Mouse (Mus musculus) thymus, adult 18-20 months (tissue): Measurements from ENCODE around the gene Nos1ap.

Experiments
- DNase-seq, 2 experiments: peaks; one replicate each; pipeline ENCODE4 v3.0.0; 2022; ENCODE audit warnings: mixed read lengths in 2 of 2

Gene Nos1ap

GRCm38 (mm10) chr1:170589219-170590040 is at the start of gene Nos1ap:
Gene Nos1ap (minus strand): TSS chr1:170589861.
- DNase-seq = peak; percentile 26 to 40

DNA sequence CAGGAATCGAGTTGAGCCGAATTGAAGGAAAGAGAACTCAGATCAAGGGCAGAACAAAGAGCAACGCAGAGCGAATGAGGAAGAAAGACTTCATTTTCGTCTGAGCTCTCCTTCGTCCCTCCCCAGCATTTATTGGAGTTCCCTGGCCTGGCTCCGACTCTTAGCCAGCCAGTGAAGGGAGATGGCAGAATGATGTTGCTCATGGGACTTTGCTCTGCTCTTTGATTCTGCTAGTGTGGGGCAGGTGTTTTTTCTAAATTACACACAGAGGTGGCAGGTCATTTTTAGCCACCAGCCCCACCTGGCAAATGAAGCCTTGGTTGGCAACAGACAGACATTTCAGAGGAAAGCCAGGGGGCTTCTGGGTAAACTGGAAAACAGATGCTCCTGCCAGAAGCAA is 49.3 kb upstream of the Nos1ap start:
- no peak for DNase-seq

- DNase-seq = no peak
Observed at GRCm38 (mm10) chr1:170632856-170633255, 43.2 kb upstream of the Nos1ap start.

- peak; percentile 13 to 33 for DNase-seq
Observed at GRCm38 (mm10) chr1:170632385-170632784, 42.7 kb upstream of the Nos1ap start.

DNA sequence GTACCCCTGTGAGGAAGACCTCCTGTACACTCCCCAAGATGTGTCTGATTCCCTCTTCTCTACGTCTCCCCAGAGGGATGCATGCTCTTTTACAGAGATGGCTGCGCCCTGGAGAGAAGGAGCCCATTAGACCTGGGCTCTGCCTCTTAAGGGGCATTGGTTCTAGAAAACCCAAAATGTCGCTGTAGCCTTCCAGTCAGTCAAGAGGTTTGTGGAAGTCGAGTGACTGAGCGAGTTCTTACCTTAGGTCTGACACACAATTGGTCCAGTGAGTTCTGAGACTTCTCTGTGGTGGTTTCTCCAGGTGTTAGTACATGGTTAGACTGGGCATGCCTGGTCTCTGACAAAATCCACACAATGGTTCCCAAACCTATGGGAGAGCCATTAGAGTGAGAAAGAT is 41.9 kb upstream of the Nos1ap start:
- no peak for DNase-seq

DNA sequence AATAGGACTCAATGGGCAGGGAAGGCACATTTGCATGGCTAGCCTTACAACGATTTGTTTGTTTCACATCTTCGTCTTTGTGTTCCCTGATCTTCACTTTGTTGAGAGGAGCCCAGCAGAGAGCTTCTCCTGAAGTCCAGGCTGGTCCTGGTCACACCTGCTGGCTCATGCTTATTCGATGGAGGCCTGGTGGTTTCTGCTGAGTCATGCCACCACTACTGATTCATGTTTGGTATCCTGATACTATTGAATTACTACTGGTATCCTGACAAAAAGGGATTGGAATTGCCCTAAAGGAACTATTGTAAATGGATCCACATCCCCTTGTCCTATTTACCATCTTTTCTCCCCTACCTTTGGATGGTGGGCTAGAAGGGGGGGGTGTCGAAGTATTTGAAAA is 40.8 kb upstream of the Nos1ap start:
- DNase-seq = no peak

- no peak for DNase-seq
Observed at GRCm38 (mm10) chr1:170623432-170623831, 33.8 kb upstream of the Nos1ap start.

- DNase-seq = no peak
Observed at GRCm38 (mm10) chr1:170622934-170623333, 33.3 kb upstream of the Nos1ap start.

DNA sequence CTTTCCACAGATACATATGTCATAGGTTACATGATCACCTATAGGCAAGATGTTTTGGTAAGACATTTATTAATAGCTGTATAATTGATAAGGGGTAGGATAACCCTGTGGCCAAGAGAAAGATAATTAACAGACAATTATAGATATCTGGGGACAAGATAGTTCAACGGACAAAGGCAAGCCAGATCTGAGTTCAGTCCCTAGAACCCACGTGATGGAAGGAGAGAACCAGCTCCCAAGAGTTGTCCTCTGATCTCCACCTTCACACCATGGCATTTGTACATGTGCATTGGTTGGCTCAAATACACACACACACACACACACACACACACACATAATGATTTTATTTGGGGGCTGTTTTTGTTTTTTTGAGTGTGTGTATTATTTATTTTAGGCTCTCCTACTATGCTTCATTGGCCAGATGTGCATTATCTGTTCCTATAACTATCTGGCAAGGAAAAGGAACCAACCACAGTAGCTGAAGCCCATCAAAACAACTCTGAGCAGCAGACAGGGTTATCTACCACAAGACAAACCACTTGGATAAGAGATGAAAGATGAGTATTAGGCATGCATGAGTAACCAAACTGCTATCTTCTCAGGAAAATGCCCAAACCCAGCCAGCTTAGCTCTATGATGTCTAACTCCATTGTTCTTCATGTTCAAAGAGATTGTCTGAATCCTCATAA is 30.2 kb upstream of the Nos1ap start:
- DNase-seq = no peak

DNA sequence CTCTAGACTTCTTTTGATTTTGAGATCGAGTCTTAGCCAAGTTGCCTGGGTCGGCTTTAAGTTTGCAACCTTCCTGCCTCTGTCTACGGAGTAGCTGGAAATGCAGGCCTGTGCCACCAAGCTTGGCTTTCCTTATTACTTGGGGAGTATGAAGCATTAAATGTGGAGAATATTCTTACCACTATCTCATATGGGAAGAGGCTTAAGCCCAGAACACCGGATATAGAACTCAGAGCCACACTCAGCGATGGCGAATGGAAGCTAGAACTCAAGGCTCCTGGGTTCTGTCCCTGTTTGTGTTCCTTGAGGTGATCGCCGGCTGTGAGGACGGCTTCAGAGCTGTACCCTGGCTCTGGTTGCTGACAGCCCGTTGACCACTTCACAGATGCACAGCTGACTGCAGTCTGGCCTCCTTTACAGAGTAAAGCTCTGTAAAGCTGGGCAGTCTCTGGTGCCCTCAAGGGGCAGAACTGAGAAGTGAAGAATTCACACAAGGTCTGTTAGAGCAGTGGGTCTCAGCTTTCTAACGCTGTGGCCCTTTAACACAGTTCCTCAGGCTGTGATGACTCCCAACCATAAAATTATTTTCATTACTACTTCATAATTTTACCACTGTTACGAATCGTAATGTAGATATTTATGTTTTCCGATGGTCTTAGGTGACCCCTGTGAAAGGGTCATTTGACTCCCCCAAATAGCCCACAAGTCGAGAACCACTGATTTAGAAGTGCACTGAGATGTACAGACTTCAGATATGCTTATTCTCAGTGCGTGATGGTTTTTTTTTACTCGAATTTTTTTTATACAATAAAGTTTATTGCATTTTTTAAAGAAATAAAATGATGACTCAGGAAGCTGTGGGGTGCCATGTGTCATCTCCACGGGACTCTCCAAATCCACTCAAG is 23.6 kb upstream of the Nos1ap start:
- no peak for DNase-seq

GRCm38 (mm10) chr1:170611631-170612030 is 22.0 kb upstream of the Nos1ap start:
- DNase-seq = no peak

DNA sequence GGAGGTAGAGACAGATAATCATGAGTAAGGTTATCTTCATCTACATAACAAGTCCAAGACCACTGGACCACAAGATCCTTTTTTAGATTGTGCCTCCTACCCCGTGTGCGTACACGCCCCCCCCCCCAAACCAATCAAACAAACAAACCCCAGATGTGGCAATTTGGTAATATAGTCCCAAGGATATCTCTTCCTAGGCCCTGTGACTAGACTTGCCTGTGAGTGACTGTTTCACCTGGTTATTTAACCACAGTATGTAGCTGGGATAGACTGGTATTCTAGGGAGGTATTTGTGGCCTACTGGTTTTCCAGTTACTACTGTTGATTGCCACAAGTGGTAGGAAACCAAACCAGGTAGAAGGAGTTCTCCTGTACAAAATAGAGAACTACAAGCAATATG is 21.0 kb upstream of the Nos1ap start:
- no peak for DNase-seq

- no peak for DNase-seq
Observed at GRCm38 (mm10) chr1:170610289-170610688, 20.6 kb upstream of the Nos1ap start.

- no peak for DNase-seq
Observed at GRCm38 (mm10) chr1:170609872-170610271, 20.2 kb upstream of the Nos1ap start.

GRCm38 (mm10) chr1:170608461-170609071 is 18.9 kb upstream of the Nos1ap start:
- no peak for DNase-seq

GRCm38 (mm10) chr1:170607231-170607917 is 17.7 kb upstream of the Nos1ap start:
- no peak for DNase-seq

- DNase-seq = no peak
Observed at GRCm38 (mm10) chr1:170605228-170606001, 15.8 kb upstream of the Nos1ap start.

DNA sequence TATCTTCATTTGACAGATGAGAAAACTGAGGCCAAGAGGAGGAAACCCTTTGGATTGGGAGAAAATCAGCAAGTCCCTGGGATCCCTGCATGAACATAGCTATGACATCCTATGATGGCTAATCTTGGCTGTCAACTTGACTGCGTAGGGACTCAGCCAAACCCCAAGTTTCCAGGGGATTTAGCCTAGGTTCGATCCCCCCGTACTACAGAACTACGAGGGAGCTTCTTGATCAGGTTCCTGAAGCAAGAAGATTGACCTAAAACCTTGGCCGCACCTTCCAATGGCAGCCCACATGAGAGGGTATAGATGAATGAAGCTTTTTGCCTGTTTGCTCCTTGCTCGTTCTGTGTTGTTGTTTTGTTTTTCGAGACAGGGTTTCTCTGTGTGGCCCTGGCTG is 4.9 kb upstream of the Nos1ap start:
- no peak for DNase-seq

DNA sequence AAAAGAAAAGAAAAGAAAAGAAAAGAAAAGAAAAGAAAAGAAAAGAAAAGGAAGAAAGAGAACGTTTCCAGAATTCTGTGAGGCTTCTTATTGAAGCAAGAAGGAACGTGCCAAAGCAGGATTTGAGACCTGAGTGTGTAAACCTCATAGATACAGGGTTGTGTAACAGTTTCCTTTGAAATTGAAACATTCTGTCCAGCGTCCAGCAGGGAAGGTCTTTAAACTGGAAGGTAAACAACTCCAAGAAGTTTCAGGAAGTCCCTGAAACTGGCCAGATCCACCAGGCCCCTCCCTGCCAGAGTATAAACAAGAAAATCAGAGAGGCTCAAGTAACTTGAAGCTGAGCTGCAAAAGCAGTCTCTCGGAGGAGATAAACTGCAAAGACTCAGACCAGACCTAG is 870 bp upstream of the Nos1ap start:
- no peak for DNase-seq

GRCm38 (mm10) chr1:170590041-170590360 is 340 bp upstream of the Nos1ap start:
- no peak for DNase-seq

GRCm38 (mm10) chr1:170588879-170589218 is 812 bp downstream of the Nos1ap start:
- DNase-seq = no peak

DNA sequence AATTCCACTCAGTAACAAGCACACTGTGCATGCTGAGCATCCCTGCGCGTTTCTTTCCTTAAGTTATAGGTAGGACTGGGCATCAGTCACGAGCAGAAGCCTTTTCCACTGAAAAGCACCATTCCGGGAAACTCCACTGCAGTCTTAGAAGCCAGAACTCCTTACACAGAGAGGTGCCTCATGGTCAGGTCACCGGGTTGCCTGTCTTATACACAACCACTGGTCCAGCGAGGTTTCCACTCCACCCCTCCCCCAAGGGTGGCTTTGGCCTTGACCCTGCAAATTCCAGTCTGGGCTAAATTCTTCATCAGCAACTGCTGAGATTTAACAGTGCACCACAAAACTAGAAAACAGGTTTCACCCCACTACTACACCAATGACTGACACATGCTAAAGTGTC is 1.3 kb downstream of the Nos1ap start:
- DNase-seq = no peak
